Comparison of ENCODE assay signal across 10 mouse cellular contexts in genomic region chr12:110437367-110437703, GRCm38 (mm10). TPM values are rescaled to one million over a fixed set of nuclear protein-coding genes. Genes with fewer than 3 reads are reported as not detected.
A peak's percentile ranks its signal among the peaks of the same experiment; 100 is the strongest.
DNase-seq lines count a peak whose midpoint lies in the region; ATAC-seq and TF ChIP-seq lines count a peak whose summit lies in the region.
"Had no signal": no experiment of that assay in that cellular context is flagged by ENCODE, and none has a peak within 500 bp of the region (broad histone marks: within the 10 kb centered on the region; RNA-seq: fewer than 3 reads in every experiment).

No protein-coding gene starts in this region.

- intact Hi-C loops in left cerebral cortex, postnatal 4 days (cut with DNase I), result no loop called here
- intact Hi-C loops in left cerebral cortex, postnatal 36 days (cut with DNase I), result no loop called here

- no peak overlapping the region for H3K4me2 ChIP-seq in heart, embryonic 11.5 days
- H3K4me2 ChIP-seq: embryonic facial prominence, embryonic 12.5 days had no signal

- 0 out of 2 replicates have a peak, but pooled peaks cover 2% of the 10 kb centered on the region for H3K27me3 ChIP-seq in heart, embryonic 11.5 days (ENCODE audit: control insufficient read depth, insufficient read depth, low read length)
- H3K27me3 ChIP-seq: embryonic facial prominence, embryonic 12.5 days had no signal

- 0 out of 2 replicates have a peak, but pooled peaks have one; percentile 1 for TF ChIP-seq CTCF in brain, embryonic 14.5 days (IDR thresholded peaks at IDR 0.05; ENCODE audit: borderline replicate concordance, extremely low read depth, insufficient read depth, insufficient read length)

- ATAC-seq in heart, embryonic 11.5 days (replicated peaks; ENCODE audit: insufficient number of reproducible peaks, low FRiP score, low TSS enrichment), result no peak

- no peaks in the 10 kb centered on the region for H3K4me1 ChIP-seq in heart, embryonic 11.5 days (ENCODE audit: control insufficient read depth, insufficient read depth, low read length)
- H3K4me1 ChIP-seq: embryonic facial prominence, embryonic 12.5 days had no signal

- H3K36me3 ChIP-seq in heart, embryonic 11.5 days (ENCODE audit: control insufficient read depth, insufficient read depth, low read length), result no peaks in the 10 kb centered on the region
- H3K36me3 ChIP-seq: embryonic facial prominence, embryonic 12.5 days had no signal

- no peak overlapping the region for H3K27ac ChIP-seq in heart, embryonic 11.5 days (ENCODE audit: low read depth, low read length)
- H3K27ac ChIP-seq: embryonic facial prominence, embryonic 12.5 days had no signal

- H3K4me3 ChIP-seq in heart, embryonic 11.5 days (ENCODE audit: low read depth, low read length), result no peak overlapping the region
- H3K4me3 ChIP-seq: embryonic facial prominence, embryonic 12.5 days had no signal

- no peak overlapping the region for H3K9ac ChIP-seq in heart, embryonic 11.5 days (ENCODE audit: low read depth, low read length)
- H3K9ac ChIP-seq: embryonic facial prominence, embryonic 12.5 days had no signal

- peak; percentile 67 for DNase-seq in left cerebral cortex, postnatal 4 days
- DNase-seq in left cerebral cortex, postnatal 36 days (ENCODE audit: low spot score in 2 of 2), result no peak
- DNase-seq in brain, embryonic 14.5 days (ENCODE audit: low read depth), result peak; percentile 33
- DNase-seq in cerebellum, postnatal 14 days, result peak; percentile 76 to 83
- peak; percentile 23 to 24 for DNase-seq in natural killer cell, adult 2 months (ENCODE audit: low spot score in 2 of 2)
- DNase-seq in gastrocnemius, postnatal 25 days, result no peak
- DNase-seq: gastrocnemius, postnatal 36 days; thymus, postnatal 4 days had no signal

- no peaks in the 10 kb centered on the region for H3K9me3 ChIP-seq in heart, embryonic 11.5 days (replicated peaks; ENCODE audit: control insufficient read depth, low read length)
- H3K9me3 ChIP-seq: embryonic facial prominence, embryonic 12.5 days had no signal

- 65% methylated on average over 7 of the region's 7 CpGs for WGBS in heart, embryonic 11.5 days (ENCODE audit: insufficient replicate concordance)

- TF ChIP-seq POLR2A in brain, embryonic 14.5 days (IDR thresholded peaks at IDR 0.05; ENCODE audit: borderline replicate concordance, extremely low read depth, insufficient read depth, insufficient read length, poor library complexity, severe bottlenecking), result no peak

RNA-seq across cellular contexts. Expression of gene Ppp2r5c, which starts 9.6 kb away (rescaled TPM):
- 100 to 1,000 TPM; 201 to 210 TPM for total RNA-seq in left cerebral cortex, postnatal 4 days (2021)
- total RNA-seq in left cerebral cortex, postnatal 36 days (2021), result 100 to 1,000 TPM; 270 to 283 TPM
- 71.5 and 101 TPM in 2 replicates for polyA plus RNA-seq in brain, embryonic 14.5 days (2012; rRNA removed)
- 137 and 139 TPM in 2 replicates for polyA plus RNA-seq in heart, embryonic 11.5 days (2014; fragmentation: Nextera tagmentation; extraction: Ambion mirVana)
- total RNA-seq in gastrocnemius, postnatal 25 days (2021), result 10 to 100 TPM; 64.0 to 65.0 TPM

Comparison
In these comparisons a context has a peak if more than half of its experiments do, and no peak if none do; other contexts are left out.
1. DNase-seq: peak in left cerebral cortex, postnatal 4 days (single experiment), brain, embryonic 14.5 days (single experiment), cerebellum, postnatal 14 days (2 of 2) and natural killer cell, adult 2 months (2 of 2); none in left cerebral cortex, postnatal 36 days (0 of 2) and gastrocnemius, postnatal 25 days (single experiment).